Mouse (Mus musculus): ENCODE data around the gene Ankrd36.

DNA sequence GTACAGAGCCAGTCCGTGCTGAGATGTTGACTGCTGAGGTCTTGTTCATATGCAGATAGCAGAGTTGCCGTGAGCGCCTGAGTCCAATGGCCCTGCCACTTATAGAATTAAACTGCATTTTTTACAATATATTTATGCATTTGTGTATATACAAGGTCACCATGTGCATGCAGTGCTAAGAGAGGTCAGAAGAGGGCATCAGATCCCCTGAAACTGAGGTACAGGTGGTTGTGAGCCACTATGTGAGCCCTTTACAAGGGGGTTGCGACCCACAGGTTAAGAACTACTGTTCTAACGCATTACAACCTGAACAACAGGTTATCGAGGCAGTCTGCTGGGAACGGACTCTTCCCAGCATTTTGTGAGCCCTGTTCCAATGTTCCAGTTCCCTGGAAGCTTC, 80.8 kb downstream of the Ankrd36 start:
- TF ChIP-seq CTCF (IDR thresholded peaks at IDR 0.05; ENCODE audit: low read depth) (peak; percentile 65), EP300 (optimal IDR thresholded peaks at IDR 0.05) (no peak)

Data from stomach, postnatal 0 days (tissue).